Mouse (Mus musculus): Measurements from ENCODE around the gene Reep6. TPM values are rescaled to one million over a fixed set of nuclear protein-coding genes. Genes with fewer than 3 reads are reported as not detected.
A peak's percentile ranks its signal among the peaks of the same experiment; 100 is the strongest.

Reep6 gene
- polyA plus RNA-seq (2015; fragmentation: Nextera tagmentation; extraction: Ambion mirVana), result 83.9 and 102 TPM in 2 replicates

DNA sequence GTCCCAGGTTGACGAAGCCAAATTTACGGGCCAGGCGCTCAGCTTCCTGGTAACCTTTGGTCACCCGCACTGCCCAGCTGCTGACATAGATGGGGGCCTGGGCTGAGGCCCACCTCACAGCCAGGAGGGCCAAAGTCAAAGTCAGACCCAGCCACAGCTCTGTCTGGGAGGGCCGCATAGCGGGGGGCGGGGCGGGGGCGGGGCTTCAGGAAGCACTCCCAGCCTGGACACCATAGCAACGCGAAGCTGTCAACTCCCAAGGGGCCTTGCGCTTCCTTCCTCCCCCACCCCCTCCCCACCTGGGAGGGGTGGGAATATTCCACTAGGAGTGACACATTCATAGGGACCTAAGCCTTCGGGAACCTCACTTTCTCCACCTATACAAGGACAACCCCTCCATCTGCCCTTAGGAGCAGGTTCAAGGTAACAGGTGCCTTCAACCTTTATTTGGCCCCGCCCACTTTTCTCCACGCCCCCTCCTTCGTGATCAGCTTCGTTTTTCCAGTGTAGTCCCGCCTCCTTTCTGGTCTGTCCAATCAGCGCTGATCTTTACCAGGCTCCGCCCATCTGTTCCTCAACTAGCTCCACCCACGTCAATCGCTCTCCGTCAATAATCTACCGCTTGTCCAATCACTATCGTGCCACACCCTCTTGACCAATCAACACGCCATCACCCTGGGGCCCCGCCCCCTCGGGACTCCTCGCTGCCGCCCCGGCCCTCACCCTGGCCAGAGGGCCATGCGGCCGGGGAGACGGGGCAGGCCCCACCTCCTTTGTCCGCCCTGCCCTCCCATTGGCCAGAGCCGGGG, at the start of gene Reep6, which contains the start of gene Pcsk4:
Reep6 (plus strand) TSS at position 681 of the 809 bp plus-strand sequence.
Pcsk4 (minus strand) TSS at position 226 of the 809 bp plus-strand sequence.
- Histone ChIP-seq H3K27me3 (ENCODE audit: control insufficient read depth, insufficient read depth, low read depth, low read length) (no peaks in the 10 kb centered on the region), H3K9me3 (replicated peaks; ENCODE audit: control insufficient read depth, low read length) (no peaks in the 10 kb centered on the region), H3K4me1 (ENCODE audit: control insufficient read depth, low read depth, low read length) (peaks cover 53% of the 10 kb centered on the region), H3K27ac (ENCODE audit: low read length) (peak within 1 kb of the TSS; percentile 98), H3K36me3 (ENCODE audit: control insufficient read depth, insufficient read depth) (peaks cover 3% of the 10 kb centered on the region), H3K4me2 (ENCODE audit: low read depth, low read length) (peak within 1 kb of the TSS; percentile 97), H3K9ac (ENCODE audit: low read depth, low read length) (peak within 1 kb of the TSS; percentile 73), H3K4me3 (ENCODE audit: low read depth, low read length) (peak within 1 kb of the TSS; percentile 70)
- ATAC-seq (ENCODE audit: low read depth), result peak; percentile 85
- WGBS (ENCODE audit: insufficient replicate concordance), result 5% methylated on average over 36 of the region's 36 CpGs

DNA sequence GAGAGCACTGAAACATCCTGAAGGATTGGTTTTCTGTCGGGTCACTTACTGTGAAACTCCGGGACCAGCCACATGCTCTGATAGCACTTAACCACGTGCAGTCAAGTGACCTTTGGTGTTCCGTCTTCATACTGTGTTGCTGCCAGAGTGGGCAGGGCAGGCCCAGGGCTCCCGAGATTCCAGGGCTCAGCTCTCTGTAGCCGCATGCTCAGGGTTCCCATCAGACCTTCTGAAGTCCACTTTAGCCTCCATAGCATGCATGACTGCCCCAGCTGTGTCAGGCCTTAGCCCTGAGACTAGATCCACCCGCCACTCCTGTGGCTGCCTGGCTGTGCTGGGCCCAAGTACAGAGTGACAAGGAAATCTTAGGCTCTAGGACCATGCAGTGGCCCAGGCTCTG, 48.4 kb upstream of the Reep6 start:
- H3K36me3 ChIP-seq (ENCODE audit: control insufficient read depth, insufficient read depth), result peaks cover 72% of the 10 kb centered on the region
- H3K4me3 ChIP-seq (ENCODE audit: low read depth, low read length), result no peak overlapping the region
- peaks cover 7% of the 10 kb centered on the region for H3K4me1 ChIP-seq (ENCODE audit: control insufficient read depth, low read depth, low read length)
- H3K9me3 ChIP-seq (replicated peaks; ENCODE audit: control insufficient read depth, low read length), result no peaks in the 10 kb centered on the region
- ATAC-seq (ENCODE audit: low read depth), result peak; percentile 30; the same call in 1 of the 2 replicates
- WGBS (ENCODE audit: insufficient replicate concordance), result 67% methylated on average over 7 of the region's 7 CpGs
- no peaks in the 10 kb centered on the region for H3K27me3 ChIP-seq (ENCODE audit: control insufficient read depth, insufficient read depth, low read depth, low read length)
- H3K27ac ChIP-seq (ENCODE audit: low read length), result peak overlapping the region; percentile 23; the same call in 1 of the 2 replicates
- H3K9ac ChIP-seq (ENCODE audit: low read depth, low read length), result no peak overlapping the region
- H3K4me2 ChIP-seq (ENCODE audit: low read depth, low read length), result no peak overlapping the region

DNA sequence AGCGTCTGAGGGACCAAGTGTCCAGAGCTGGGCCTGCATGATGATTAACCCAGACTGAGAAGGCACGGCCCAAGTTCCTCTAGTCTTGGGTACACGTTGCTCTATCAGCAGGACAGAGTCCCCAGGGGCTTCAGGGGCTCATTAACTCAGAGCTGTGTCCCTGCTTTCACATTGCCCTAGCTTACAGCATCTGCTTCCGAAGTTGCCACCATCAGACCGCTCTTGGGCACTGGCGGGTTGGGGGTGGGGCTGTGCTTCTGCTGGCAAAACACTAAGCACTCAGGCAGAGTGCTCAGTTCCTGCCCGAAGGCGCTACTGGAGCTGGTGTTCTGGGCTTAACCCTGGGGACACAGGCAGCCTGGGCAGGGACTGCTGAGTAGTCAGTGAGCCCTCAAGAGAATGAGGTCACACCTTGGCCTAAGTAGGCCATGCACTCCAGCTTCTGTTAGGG, 47.8 kb upstream of the Reep6 start:
- ATAC-seq (ENCODE audit: low read depth), result peak; percentile 14; the same call in 1 of the 2 replicates
- H3K27me3 ChIP-seq (ENCODE audit: control insufficient read depth, insufficient read depth, low read depth, low read length), result no peaks in the 10 kb centered on the region
- no peak overlapping the region for H3K9ac ChIP-seq (ENCODE audit: low read depth, low read length)
- 80% methylated on average over 8 of the region's 8 CpGs for WGBS (ENCODE audit: insufficient replicate concordance)
- peaks cover 73% of the 10 kb centered on the region for H3K36me3 ChIP-seq (ENCODE audit: control insufficient read depth, insufficient read depth)
- H3K4me2 ChIP-seq (ENCODE audit: low read depth, low read length), result no peak overlapping the region
- no peaks in the 10 kb centered on the region for H3K9me3 ChIP-seq (replicated peaks; ENCODE audit: control insufficient read depth, low read length)
- no peak overlapping the region for H3K4me3 ChIP-seq (ENCODE audit: low read depth, low read length)
- peaks cover 7% of the 10 kb centered on the region for H3K4me1 ChIP-seq (ENCODE audit: control insufficient read depth, low read depth, low read length)
- H3K27ac ChIP-seq (ENCODE audit: low read length), result peak overlapping the region; percentile 2

DNA sequence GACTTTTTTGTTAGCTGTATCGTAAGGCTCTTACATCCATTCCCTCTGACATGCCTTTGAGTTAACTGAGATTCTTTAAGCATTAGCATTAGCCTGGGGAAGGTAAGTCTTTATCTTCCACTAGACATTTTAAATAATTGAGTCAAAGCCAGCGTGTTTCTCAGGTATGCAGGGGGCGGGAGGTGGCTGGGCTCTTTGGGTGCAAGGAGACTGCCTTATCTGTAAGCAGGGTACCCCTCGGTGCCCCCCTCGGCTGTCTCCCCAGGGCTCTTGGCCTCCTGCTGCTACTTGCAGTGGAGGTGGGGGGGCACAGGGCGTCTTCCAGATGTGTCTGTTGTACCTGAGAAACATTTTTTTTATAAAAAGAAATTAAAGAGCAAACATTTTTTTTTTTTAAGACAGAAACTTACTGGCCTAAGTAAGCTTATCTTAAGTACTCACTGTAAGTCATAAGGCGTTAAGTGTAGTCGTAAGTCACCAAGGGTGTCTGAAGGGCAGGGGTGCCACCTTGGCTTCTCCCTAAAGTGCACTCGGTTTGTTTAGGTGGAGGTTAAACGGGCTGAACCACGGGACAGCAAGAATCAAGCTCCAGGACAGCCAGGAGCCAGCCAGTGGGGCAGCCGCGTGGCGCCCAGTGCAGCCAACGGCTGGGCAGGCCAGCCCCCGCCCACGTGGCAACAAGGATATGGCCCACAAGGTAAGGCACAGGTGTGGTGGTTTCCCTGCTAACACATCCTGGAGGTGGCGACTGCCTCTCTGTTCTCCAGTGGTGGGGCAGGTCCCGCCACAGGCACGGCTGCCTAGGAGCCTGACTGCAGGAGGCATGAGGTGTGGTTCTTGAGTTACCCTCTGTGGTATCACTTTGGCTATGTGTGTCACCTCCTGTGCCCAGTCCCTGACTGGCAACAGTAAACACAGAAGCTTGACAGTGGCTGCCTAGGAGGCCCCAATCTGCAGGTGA, 47.0 kb upstream of the Reep6 start:
- WGBS (ENCODE audit: insufficient replicate concordance), result 77% methylated on average over 20 of the region's 20 CpGs
- H3K36me3 ChIP-seq (ENCODE audit: control insufficient read depth, insufficient read depth), result peaks cover 72% of the 10 kb centered on the region
- ATAC-seq (ENCODE audit: low read depth), result no peak

DNA sequence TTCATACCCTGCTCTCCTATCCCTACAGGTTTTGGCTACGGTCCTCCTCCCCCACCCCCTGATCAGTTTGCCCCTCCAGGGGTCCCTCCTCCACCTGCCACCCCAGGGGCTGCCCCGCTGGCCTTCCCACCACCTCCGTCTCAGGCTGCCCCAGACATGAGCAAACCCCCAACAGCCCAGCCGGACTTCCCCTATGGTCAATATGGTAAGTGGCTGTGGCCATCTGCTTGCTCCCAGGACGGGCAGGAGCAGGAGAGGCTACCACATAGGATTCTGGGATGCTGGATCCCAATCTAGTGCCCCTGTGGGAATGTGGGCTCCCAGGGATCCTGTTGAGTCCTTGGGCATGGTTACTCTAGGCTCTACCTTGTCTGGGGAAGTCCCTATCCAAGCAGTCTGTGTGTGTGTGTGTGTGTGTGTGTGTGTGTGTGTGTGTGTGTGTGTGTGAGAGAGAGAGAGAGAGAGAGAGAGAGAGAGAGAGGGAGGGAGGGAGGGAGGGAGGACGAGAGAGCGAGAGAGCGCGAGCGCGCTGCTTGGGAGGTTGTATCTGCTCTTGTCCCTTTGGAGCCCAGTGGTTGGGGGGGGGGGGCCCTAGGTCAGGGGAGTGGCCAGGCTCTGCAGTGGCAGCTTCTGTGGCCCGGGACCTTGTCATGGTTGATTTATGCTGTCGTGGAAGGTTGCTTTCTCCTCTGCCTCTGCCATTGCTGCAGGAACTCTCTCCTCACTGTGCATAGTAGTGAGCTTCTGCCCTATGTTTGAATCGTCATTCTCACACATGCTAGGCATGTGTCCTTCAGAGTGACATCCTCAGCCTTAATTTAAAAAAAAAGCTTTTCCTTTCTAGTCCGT, 44.3 kb upstream of the Reep6 start:
- Histone ChIP-seq H3K9me3 (replicated peaks; ENCODE audit: control insufficient read depth, low read length) (no peaks in the 10 kb centered on the region), H3K4me3 (ENCODE audit: low read depth, low read length) (no peak overlapping the region), H3K27ac (ENCODE audit: low read length) (no peak overlapping the region), H3K4me1 (ENCODE audit: control insufficient read depth, low read depth, low read length) (peaks cover 7% of the 10 kb centered on the region), H3K36me3 (ENCODE audit: control insufficient read depth, insufficient read depth) (peaks cover 56% of the 10 kb centered on the region), H3K4me2 (ENCODE audit: low read depth, low read length) (no peak overlapping the region), H3K27me3 (ENCODE audit: control insufficient read depth, insufficient read depth, low read depth, low read length) (no peaks in the 10 kb centered on the region), H3K9ac (ENCODE audit: low read depth, low read length) (no peak overlapping the region)
- WGBS (ENCODE audit: insufficient replicate concordance), result 71% methylated on average over 15 of the region's 15 CpGs
- no peak for ATAC-seq (ENCODE audit: low read depth)

More for the DNA sequence above, 47.0 kb upstream of the Reep6 start:
- Histone ChIP-seq H3K4me2 (ENCODE audit: low read depth, low read length) (no peak overlapping the region), H3K27me3 (ENCODE audit: control insufficient read depth, insufficient read depth, low read depth, low read length) (no peaks in the 10 kb centered on the region), H3K9ac (ENCODE audit: low read depth, low read length) (no peak overlapping the region), H3K4me3 (ENCODE audit: low read depth, low read length) (no peak overlapping the region), H3K27ac (ENCODE audit: low read length) (no peak overlapping the region), H3K9me3 (replicated peaks; ENCODE audit: control insufficient read depth, low read length) (no peaks in the 10 kb centered on the region), H3K4me1 (ENCODE audit: control insufficient read depth, low read depth, low read length) (peaks cover 7% of the 10 kb centered on the region)

DNA sequence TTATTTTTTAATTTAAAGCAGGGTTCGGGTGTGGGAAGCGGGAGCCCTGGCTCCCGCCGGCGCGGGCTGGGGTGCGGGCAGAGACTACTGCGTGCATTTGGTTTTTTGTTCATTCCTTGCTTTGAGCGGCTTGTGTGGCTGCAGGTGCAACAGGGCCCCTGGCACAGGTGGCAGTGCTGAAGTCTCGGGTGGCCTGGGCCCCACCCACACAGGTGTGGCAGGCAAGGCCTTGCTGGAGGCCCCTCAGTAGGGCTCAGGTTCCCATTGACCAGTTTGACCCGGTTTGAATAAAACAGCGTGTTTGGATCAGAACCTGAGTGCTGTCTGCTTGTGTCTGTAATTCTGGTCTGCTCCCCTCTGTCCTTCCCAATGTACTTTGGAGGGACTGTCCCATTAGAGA, 41.7 kb upstream of the Reep6 start:
- H3K4me3 ChIP-seq (ENCODE audit: low read depth, low read length), result no peak overlapping the region
- no peak overlapping the region for H3K27ac ChIP-seq (ENCODE audit: low read length)
- H3K27me3 ChIP-seq (ENCODE audit: control insufficient read depth, insufficient read depth, low read depth, low read length), result no peaks in the 10 kb centered on the region
- no peak overlapping the region for H3K4me2 ChIP-seq (ENCODE audit: low read depth, low read length)
- peaks cover 45% of the 10 kb centered on the region for H3K36me3 ChIP-seq (ENCODE audit: control insufficient read depth, insufficient read depth)
- H3K9me3 ChIP-seq (replicated peaks; ENCODE audit: control insufficient read depth, low read length), result no peaks in the 10 kb centered on the region
- peaks cover 4% of the 10 kb centered on the region for H3K4me1 ChIP-seq (ENCODE audit: control insufficient read depth, low read depth, low read length)
- WGBS (ENCODE audit: insufficient replicate concordance), result 89% methylated on average over 12 of the region's 12 CpGs
- no peak for ATAC-seq (ENCODE audit: low read depth)
- no peak overlapping the region for H3K9ac ChIP-seq (ENCODE audit: low read depth, low read length)

DNA sequence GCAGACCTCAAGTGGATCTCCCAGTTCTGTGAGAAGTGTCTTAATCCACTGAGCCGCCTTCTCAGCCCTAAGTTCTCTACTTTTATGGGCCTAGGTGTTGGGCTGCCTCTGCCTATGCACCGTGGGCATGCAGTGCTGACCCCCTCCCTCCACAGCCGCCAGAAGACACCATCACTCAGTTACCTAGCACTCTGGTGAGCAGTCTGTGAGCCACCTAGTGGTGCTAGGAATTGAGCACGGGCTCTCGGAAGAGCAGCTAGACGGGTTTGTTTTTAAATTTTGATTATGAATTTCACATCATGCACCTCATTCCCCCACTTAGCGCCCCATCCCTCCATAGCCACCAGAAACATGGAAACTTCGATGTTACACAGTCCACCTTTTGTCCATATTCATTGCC, 41.1 kb upstream of the Reep6 start:
- Histone ChIP-seq H3K4me3 (ENCODE audit: low read depth, low read length) (no peak overlapping the region), H3K4me2 (ENCODE audit: low read depth, low read length) (no peak overlapping the region), H3K9me3 (replicated peaks; ENCODE audit: control insufficient read depth, low read length) (no peaks in the 10 kb centered on the region), H3K4me1 (ENCODE audit: control insufficient read depth, low read depth, low read length) (peaks cover 9% of the 10 kb centered on the region), H3K9ac (ENCODE audit: low read depth, low read length) (no peak overlapping the region), H3K27ac (ENCODE audit: low read length) (no peak overlapping the region), H3K36me3 (ENCODE audit: control insufficient read depth, insufficient read depth) (peaks cover 39% of the 10 kb centered on the region), H3K27me3 (ENCODE audit: control insufficient read depth, insufficient read depth, low read depth, low read length) (no peaks in the 10 kb centered on the region)
- 69% methylated on average over 8 of the region's 8 CpGs for WGBS (ENCODE audit: insufficient replicate concordance)
- ATAC-seq (ENCODE audit: low read depth), result no peak
